Mouse (Mus musculus): ENCODE results near the gene Plxnc1.

Gene Plxnc1

DNA sequence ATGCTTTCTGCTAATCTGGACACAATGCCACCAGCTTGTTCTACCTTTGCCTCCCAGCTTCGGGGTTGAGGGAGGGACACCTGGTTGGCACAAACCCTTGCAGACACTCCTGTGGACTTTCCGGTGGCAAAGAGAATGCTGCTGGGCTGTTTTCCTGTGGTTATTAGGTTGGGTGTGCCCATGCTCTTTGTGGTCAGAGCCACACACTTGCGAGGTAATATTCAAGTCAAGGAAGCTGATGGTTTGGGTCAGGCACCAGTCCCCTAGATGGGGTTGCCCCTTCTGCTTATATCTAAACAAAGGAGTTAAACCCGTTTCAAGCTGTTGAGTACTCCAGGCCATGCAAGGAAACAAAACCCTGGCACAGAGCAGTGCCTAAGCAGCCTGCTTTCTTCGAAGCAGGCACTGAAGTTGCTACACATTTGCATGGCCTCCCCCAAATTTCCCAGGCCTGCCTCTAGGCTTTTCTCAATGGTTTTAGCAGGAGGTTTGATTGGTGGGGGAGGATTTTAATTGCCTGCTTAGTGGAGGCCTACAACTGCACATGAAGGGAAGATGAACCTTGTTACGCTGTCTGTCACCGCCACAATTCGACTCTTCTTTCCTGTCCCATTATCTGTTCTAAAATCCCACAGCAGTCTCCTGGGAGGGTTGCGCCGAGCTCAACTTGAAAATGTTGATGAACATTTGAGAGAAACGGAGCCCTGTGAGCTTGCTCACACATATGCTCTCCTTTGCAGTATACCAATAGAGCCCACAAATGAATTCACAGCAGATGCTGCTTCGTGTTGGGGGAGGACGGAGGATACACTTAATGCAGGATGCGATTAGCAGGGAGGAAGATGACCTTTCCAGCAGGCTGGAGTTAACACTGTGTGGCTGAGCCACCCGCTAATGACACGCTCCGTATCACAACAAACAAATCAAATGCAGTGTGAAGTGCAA is 132.5 kb downstream of the Plxnc1 start:
- no peak for DNase-seq

DNA sequence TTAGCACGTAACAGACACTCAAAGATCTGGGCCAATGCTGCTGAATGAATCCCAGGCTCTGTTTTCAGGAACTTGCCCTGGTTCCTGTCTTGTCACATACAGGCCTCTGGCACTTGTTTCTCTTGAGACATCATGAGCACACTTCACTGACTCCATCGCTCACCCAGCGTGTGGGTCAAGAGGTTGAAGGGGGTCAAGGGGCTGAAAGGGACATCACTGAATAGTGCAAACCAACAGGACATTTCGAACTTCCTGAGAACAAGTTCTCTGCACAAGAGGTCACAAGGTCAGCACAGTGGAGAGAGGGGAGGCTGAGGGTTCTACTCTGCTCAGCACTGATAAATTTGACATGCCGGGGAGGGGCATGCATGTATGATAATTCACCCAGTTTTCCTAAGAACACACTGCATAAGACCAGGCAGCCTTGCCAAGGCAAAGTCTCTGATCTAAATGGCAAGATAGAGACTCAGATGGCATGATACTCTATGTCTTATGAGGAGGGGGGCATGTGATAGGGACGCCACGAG is 134.6 kb downstream of the Plxnc1 start:
- no peak for DNase-seq

DNA sequence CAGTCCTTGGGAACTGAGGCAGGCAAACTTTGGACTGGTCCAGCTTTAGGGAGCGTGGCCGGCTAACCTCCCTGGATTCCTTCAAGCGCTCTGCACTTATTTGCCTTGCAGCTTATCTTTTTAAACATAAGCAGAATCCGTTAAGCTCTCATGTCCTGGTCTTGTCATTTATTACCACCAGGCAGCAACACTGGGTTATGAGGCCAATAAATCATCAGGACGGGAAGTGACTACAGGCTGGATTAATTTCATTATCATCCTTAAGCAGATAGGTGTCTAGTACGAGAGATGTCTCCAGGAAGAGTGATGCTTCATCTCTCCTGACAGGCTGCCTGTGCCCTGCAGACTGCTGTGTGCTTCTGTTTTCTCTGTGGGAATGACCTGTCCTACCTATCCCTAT is 136.4 kb downstream of the Plxnc1 start:
- DNase-seq = no peak

- no peak for DNase-seq
These were observed 137.3 kb downstream of the Plxnc1 start for GRCm38 (mm10) chr10:94807323-94807722.

DNA sequence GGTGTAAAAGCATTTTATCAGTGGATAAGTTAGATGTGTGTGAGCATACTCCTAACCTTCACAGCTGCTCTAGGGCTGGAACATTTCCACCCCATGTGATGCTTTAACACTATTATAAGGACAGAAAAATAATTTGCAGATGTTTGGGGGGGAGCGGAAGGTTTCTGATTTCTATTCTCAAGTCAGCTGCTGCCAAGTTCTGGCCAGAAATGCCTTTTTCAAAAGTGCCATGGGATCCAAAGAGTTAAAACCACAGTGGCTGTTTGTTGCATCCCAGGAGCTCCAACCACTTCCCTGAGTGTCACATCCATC is 139.8 kb downstream of the Plxnc1 start:
- no peak for DNase-seq

GRCm38 (mm10) chr10:94804029-94804908 is 140.4 kb downstream of the Plxnc1 start:
- DNase-seq = no peak

DNA sequence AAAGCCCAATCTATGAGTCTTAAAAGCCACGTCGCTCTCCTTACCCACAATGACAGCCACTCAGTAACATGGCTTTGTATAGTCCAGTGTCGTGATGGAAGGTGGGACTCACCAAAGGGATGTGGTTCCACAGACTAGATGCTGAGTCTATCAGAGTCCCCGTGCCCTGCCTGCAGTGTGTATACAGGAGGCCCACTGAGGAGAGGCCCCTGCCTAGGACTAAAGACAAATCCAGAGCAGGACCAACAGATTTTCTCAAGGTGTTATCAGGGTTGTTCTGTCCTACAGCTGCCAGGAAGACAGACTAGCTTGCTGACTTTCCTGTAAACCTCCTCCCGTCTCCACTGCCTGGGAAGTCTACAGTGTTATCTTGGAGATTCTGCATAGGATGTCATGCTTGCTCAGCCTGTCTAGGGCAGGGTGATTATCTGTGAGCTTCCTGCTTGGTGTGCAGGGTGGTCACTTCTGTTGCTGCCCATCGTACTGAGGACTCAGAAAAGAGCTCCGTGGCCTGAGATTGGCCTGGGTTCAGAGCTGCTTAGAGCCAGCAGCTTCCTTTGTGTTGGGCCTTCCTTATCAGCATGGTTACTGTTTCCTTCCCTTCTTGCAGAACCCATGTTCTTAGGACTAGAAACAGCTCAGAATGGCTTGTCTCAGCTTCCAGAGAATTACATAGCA is 143.8 kb downstream of the Plxnc1 start:
- no peak for DNase-seq

- no peak for DNase-seq
These were observed 145.0 kb downstream of the Plxnc1 start for GRCm38 (mm10) chr10:94799485-94800239.

DNA sequence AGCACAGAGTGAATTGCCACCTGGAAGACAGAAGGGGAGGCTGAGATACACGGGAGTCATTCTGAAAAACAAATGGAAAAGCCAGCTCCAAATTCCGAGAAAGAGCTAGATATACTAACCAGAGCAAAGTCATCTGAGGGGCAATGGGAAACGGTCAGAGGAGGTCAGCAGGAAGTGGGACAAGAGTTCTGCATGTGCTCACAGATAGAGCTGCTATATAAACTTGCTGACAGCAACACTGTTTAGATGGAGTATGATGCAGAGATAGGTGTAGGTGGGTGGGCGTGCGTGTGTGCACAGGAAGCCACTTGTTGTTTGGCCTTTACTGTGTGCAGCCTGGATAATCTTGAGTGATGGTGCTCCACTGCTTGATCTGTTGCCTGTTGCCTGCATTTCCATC is 146.5 kb downstream of the Plxnc1 start:
- no peak for DNase-seq

DNA sequence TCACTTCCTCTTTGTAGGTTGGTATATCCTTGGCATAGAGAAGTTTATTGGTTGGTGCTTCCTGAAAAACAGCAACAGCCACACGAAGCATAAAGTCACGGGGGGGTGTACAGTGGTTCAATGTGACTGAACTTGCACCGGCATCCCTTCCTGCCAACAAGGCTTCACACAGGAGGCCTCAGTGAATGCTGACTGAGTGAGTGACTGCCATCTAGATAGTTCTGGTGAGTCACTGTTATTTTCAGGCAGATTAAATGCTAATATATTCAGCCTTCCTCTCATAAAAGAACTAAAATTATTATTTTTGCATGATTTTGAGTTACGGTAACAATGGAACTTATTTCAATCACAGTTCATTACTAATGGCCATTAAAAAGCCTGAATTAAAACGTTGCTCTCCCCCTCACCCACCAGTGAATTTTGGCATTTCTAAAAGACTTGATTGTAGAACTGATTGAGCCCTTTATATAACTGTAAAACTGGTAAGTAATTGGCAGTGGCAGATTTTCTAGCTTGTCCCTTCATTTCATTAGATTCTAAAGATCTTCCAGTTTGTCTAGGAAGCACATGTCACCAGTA is 149.9 kb downstream of the Plxnc1 start:
- no peak for DNase-seq

- DNase-seq = no peak
These were observed 150.7 kb downstream of the Plxnc1 start for GRCm38 (mm10) chr10:94793914-94794313.

GRCm38 (mm10) chr10:94789205-94789604 is 155.4 kb downstream of the Plxnc1 start:
- no peak for DNase-seq

DNA sequence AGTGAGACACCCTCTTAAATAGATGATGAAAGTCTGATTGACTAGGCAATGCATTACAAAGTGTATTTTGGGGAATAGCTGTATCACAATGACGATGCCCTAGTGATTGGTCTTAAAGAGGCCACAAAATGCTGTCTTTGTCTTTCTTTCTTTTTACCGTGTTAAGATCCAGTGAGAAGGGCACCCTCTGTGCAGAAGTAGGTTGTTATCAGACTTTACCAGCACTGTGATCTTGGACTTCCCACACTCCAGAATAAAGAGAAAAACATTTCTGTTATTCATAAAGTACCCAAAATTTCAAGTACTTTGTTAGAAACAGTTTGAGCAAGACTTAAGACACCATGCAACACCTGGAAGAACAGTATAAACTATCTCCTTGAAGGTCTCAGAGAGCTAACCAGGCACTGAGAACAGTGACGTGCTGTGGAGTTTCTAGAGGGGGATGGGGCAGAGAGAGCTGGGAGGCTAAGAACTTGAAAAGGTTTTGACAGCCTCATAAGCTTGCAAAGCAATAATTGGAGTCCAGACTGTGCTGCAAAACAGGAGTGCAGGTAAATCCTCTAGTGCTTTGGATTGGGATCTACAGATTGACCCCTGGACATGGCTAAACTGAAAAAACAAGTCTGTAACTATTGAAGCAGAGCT is 163.9 kb downstream of the Plxnc1 start:
- DNase-seq = no peak

DNA sequence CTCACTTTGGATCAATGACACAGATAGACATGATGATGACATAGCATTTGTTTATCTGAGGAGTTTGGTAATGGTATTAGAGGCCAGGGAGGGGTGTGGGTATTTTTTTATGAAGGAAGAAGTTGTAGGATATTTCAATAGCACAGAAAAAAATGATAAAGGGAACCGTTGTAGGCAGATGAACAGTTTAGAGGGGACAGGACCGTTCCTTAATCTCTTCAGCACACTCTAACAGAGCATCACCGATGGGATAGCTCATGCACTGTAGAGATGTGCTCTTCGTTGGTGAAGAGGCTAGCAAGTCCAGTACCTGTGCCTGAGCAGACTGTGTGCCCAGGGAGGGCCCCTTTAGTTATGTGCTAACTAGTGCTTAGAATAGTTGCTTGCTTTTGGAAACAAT is 165.3 kb downstream of the Plxnc1 start:
- DNase-seq = no peak

DNA sequence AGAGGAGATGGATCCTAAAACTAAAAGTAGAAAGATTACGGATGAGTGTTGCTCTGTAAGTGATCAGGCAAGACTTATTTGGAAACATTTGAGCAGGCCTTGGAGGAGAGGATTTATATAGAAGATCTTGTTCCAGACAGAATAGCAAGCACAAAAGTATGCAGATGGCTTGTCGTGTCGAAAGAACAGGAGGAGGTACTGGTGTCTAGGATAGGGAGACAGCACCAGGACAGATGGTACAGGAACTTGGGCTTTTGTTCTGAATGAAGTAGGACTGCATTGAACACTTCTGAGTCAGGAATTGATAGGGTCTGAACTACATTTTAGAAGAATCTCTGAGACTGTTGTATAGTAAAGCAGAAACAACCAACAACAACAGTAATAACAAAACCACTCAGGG is 167.1 kb downstream of the Plxnc1 start:
- DNase-seq = no peak

DNA sequence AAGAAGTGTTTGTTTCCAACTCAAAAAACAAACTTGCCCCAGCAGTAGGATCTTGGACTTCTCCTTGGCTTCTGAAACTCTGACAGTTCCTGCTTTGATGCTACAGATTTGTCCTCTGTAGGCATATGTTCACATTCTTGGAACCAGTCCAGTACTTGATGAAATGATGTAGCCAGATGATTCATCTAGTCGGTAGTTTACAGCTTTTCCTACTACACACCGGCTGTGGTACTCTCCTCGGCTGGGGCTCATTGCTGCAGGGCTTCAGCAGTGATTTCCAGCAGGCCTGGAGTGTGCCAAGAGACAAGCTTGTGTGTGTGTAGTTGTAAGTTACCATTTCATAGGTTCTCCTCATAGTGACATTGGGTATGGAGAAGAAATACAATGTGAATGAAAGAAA is 173.1 kb downstream of the Plxnc1 start:
- DNase-seq = no peak

- DNase-seq = no peak
These were observed 197.6 kb downstream of the Plxnc1 start for GRCm38 (mm10) chr10:94747011-94747410.

DNA sequence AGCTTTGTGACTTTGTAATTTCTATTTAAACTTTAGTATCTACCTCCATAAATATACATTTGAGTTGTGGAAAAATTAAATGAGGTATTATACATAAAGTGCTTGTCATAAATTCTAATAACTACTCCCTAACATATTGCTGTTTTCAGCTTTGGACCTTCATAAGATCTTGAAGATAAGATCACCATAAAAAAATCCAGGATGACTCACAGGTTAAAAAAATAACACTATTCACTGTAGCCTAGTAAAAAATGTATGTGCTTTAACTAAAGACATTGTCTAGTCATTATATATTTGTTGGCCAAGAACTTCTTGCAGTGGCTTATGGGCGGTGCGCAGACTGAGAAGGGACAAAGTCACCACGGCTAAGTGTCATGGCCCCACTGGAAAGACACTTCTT is 203.2 kb downstream of the Plxnc1 start:
- DNase-seq = no peak
